Mouse (Mus musculus) macrophage (primary cell): ENCODE data around the gene Tpcn1. TPM values are rescaled to one million over a fixed set of nuclear protein-coding genes. Genes with fewer than 3 reads are reported as not detected.
A peak's percentile ranks its signal among the peaks of the same experiment; 100 is the strongest.

Source experiments
- H3K27ac ChIP-seq: fragments of 350-480 bp; formaldehyde crosslinking; 2 replicates; pipeline ENCODE4 v1.9.0; 2021
- H3K36me3 ChIP-seq: fragments of 350-480 bp; formaldehyde crosslinking; 2 replicates; pipeline ENCODE4 v1.9.0; 2021; ENCODE audit errors: inconsistent target
- H3K4me3 ChIP-seq: fragments of 350-480 bp; formaldehyde crosslinking; 2 replicates; pipeline ENCODE4 v1.9.0; 2021; ENCODE audit errors: inconsistent target
- H3K79me2 ChIP-seq: fragments of 350-480 bp; formaldehyde crosslinking; 2 replicates; pipeline ENCODE4 v1.9.0; 2021; ENCODE audit errors: inconsistent target
- WGBS: methylation state at CpG from one replicate; pipeline ENCODE4 v1.1.7; 2026; ENCODE audit warnings: inconsistent platforms; ENCODE audit not compliant: missing documents; 5-methylcytosine and 5-hydroxymethylcytosine counted together
- polyA plus RNA-seq: library from polyadenylated mRNA; stranded (reverse); fragments of 250-400 nt; gene quantifications from 3 replicates; pipeline ENCODE4 v1.2.4, GENCODE M21; 2018; ENCODE audit warnings: inconsistent platforms

The Tpcn1 gene
- polyA plus RNA-seq, 1 experiment from 2014 or later = 96.0 TPM

- Histone ChIP-seq H3K36me3 (peaks cover 82% of the 10 kb centered on the region), H3K4me3 (no peak overlapping the region), H3K27ac (no peak overlapping the region), H3K79me2 (no peaks in the 10 kb centered on the region)
- 90% methylated on average over 2 of the region's 2 CpGs for WGBS
Observed at GRCm38 (mm10) chr5:120534686-120535075, 53.8 kb downstream of the Tpcn1 start.

GRCm38 (mm10) chr5:120534071-120534685 lies 54.3 kb downstream of the Tpcn1 start:
- WGBS = 96% methylated on average over 15 of the region's 15 CpGs

GRCm38 (mm10) chr5:120531631-120532030 lies 56.8 kb downstream of the Tpcn1 start:
- Histone ChIP-seq H3K27ac (no peak overlapping the region), H3K36me3 (peaks cover 72% of the 10 kb centered on the region; the same call in 1 of the 2 replicates)
- 91% methylated on average over 8 of the region's 8 CpGs for WGBS

More at GRCm38 (mm10) chr5:120534071-120534685, 54.3 kb downstream of the Tpcn1 start:
- H3K36me3 ChIP-seq = peaks cover 82% of the 10 kb centered on the region
- H3K79me2 ChIP-seq = no peaks in the 10 kb centered on the region
- H3K27ac ChIP-seq = no peak overlapping the region
- no peak overlapping the region for H3K4me3 ChIP-seq

GRCm38 (mm10) chr5:120527296-120527964 lies 61.0 kb downstream of the Tpcn1 start:
- Histone ChIP-seq H3K27ac (no peak overlapping the region), H3K79me2 (no peaks in the 10 kb centered on the region), H3K36me3 (peaks cover 77% of the 10 kb centered on the region), H3K4me3 (no peak overlapping the region)
- WGBS = 30% methylated on average over 18 of the region's 20 CpGs

More at GRCm38 (mm10) chr5:120531631-120532030, 56.8 kb downstream of the Tpcn1 start:
- Histone ChIP-seq H3K79me2 (no peaks in the 10 kb centered on the region), H3K4me3 (no peak overlapping the region)

- Histone ChIP-seq H3K4me3 (no peak overlapping the region), H3K27ac (no peak overlapping the region), H3K36me3 (peaks cover 78% of the 10 kb centered on the region), H3K79me2 (peaks cover 1% of the 10 kb centered on the region; the same call in 1 of the 2 replicates)
- 46% methylated on average over 9 of the region's 11 CpGs for WGBS
Observed at GRCm38 (mm10) chr5:120526311-120526710, 62.2 kb downstream of the Tpcn1 start.

GRCm38 (mm10) chr5:120525737-120526136 lies 62.7 kb downstream of the Tpcn1 start:
- H3K27ac ChIP-seq = no peak overlapping the region
- peaks cover 78% of the 10 kb centered on the region for H3K36me3 ChIP-seq
- H3K79me2 ChIP-seq = peaks cover 7% of the 10 kb centered on the region

GRCm38 (mm10) chr5:120524736-120525135 lies 63.7 kb downstream of the Tpcn1 start:
- Histone ChIP-seq H3K27ac (no peak overlapping the region), H3K4me3 (no peak overlapping the region), H3K36me3 (peaks cover 78% of the 10 kb centered on the region), H3K79me2 (peaks cover 17% of the 10 kb centered on the region)
- WGBS = 100% methylated on average over 2 of the region's 2 CpGs

More at GRCm38 (mm10) chr5:120525737-120526136, 62.7 kb downstream of the Tpcn1 start:
- H3K4me3 ChIP-seq = no peak overlapping the region
- WGBS = 67% methylated on average over 5 of the region's 5 CpGs

GRCm38 (mm10) chr5:120522649-120523048 lies 65.8 kb downstream of the Tpcn1 start:
- H3K79me2 ChIP-seq = peaks cover 38% of the 10 kb centered on the region
- H3K4me3 ChIP-seq = no peak overlapping the region
- 91% methylated on average over 3 of the region's 3 CpGs for WGBS
- H3K27ac ChIP-seq = no peak overlapping the region
- peaks cover 68% of the 10 kb centered on the region for H3K36me3 ChIP-seq

GRCm38 (mm10) chr5:120517552-120517951 lies 70.9 kb downstream of the Tpcn1 start:
- H3K4me3 ChIP-seq = no peak overlapping the region
- H3K36me3 ChIP-seq = peaks cover 35% of the 10 kb centered on the region
- H3K27ac ChIP-seq = peak overlapping the region; percentile 94
- peaks cover 85% of the 10 kb centered on the region for H3K79me2 ChIP-seq
- 18% methylated on average over 9 of the region's 9 CpGs for WGBS

- H3K27ac ChIP-seq = peak overlapping the region; percentile 94
- 46% methylated on average over 15 of the region's 15 CpGs for WGBS
- peaks cover 24% of the 10 kb centered on the region for H3K36me3 ChIP-seq
- H3K79me2 ChIP-seq = peaks cover 96% of the 10 kb centered on the region
- H3K4me3 ChIP-seq = no peak overlapping the region
Observed at GRCm38 (mm10) chr5:120516221-120516984, 72.1 kb downstream of the Tpcn1 start.

GRCm38 (mm10) chr5:120515451-120515850 lies 73.0 kb downstream of the Tpcn1 start:
- 87% methylated on average over 7 of the region's 7 CpGs for WGBS
- Histone ChIP-seq H3K36me3 (peaks cover 14% of the 10 kb centered on the region; the same call in 1 of the 2 replicates), H3K79me2 (peaks cover 90% of the 10 kb centered on the region), H3K4me3 (no peak overlapping the region), H3K27ac (peak overlapping the region; percentile 94)

GRCm38 (mm10) chr5:120514754-120515153 lies 73.7 kb downstream of the Tpcn1 start:
- H3K4me3 ChIP-seq = no peak overlapping the region
- 42% methylated on average over 2 of the region's 4 CpGs for WGBS
- peak overlapping the region; percentile 94 for H3K27ac ChIP-seq
- peaks cover 83% of the 10 kb centered on the region for H3K79me2 ChIP-seq
- H3K36me3 ChIP-seq = peaks cover 7% of the 10 kb centered on the region; the same call in 1 of the 2 replicates

GRCm38 (mm10) chr5:120514031-120514677 lies 74.3 kb downstream of the Tpcn1 start:
- Histone ChIP-seq H3K4me3 (no peak overlapping the region), H3K79me2 (peaks cover 77% of the 10 kb centered on the region), H3K27ac (peak overlapping the region; percentile 94), H3K36me3 (peaks cover 1% of the 10 kb centered on the region; the same call in 1 of the 2 replicates)
- WGBS = 72% methylated on average over 9 of the region's 9 CpGs

GRCm38 (mm10) chr5:120512911-120513555 lies 75.4 kb downstream of the Tpcn1 start:
- Histone ChIP-seq H3K27ac (peak overlapping the region; percentile 89; the same call in 1 of the 2 replicates), H3K79me2 (peaks cover 66% of the 10 kb centered on the region), H3K36me3 (no peaks in the 10 kb centered on the region; the same call in 1 of the 2 replicates), H3K4me3 (no peak overlapping the region)
- WGBS = 81% methylated on average over 15 of the region's 15 CpGs
